8 mouse cellular contexts compared by ENCODE assay signal in the genomic region with DNA sequence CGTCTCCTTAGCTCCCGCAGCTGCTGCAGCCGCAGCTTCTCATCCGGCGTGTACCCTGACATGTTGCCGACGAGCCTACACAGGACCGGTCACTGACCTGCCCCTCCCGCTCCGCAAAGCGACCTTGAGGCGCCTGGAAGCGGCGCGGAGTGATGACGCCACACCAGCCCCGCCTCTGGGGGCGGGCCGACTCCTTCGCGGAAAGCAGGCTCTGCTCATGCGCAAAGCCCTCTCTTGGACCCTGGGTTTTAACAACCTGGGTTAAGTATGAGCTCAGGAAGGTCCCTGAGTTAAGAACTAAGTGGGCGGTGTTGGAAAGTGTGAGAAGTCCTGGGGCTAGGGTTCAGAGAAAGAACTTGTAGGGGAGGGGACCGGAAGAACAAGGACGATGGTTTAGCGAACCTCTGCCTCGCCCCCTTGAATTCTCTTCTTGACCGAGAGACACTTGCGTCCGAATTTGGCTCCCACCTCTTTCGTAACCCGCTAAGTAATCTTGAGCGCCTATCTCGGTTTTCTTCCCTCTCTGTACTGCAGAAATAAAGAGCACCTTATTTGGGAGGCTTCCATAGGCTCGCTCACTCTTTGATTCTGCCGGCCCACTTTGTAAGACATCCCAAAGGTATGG. TPM values are rescaled to one million over a fixed set of nuclear protein-coding genes. Genes with fewer than 3 reads are reported as not detected.
A peak's percentile ranks its signal among the peaks of the same experiment; 100 is the strongest.
DNase-seq lines count a peak whose midpoint lies in the region; ATAC-seq lines count a peak whose summit lies in the region.

A gene (minus strand): TSS at position 146 of the 625 bp plus-strand sequence.

- WGBS in hindbrain, embryonic 11.5 days, result under 1% methylated on average over 36 of the region's 36 CpGs

- peak; percentile 94 for DNase-seq in MN1 (ENCODE audit: low spot score)
- peak; percentile 94 for DNase-seq in cerebellum, adult 9-10 months
- DNase-seq in frontal cortex, adult 2 months (ENCODE audit: extremely low spot score in 1 of 2, low spot score in 1 of 2), result peak; percentile 79 to 94
- peak; percentile 99 for DNase-seq in hindbrain, embryonic 11.5 days (ENCODE audit: low spot score)
- DNase-seq in layer of hippocampus, postnatal 10 days (ENCODE audit: low spot score in 2 of 2), result peak; percentile 94 to 97
- DNase-seq in lung, postnatal 10 days, result peak; percentile 96
- peak; percentile 95 for DNase-seq in ovary, postnatal 36 days (ENCODE audit: low spot score)
- peak; percentile 93 for DNase-seq in thymus, postnatal 25 days

- H3K9me3 ChIP-seq in hindbrain, embryonic 11.5 days (ENCODE audit: control insufficient read depth, low read length), result no peaks in the 10 kb centered on the region

- H3K9ac ChIP-seq in hindbrain, embryonic 11.5 days (ENCODE audit: low read depth, low read length), result peak within 1 kb of the TSS; percentile 86

- no peaks in the 10 kb centered on the region for H3K27me3 ChIP-seq in hindbrain, embryonic 11.5 days (ENCODE audit: control insufficient read depth, insufficient read depth, low read length)

- no peak within 1 kb of the TSS for H3K27ac ChIP-seq in hindbrain, embryonic 11.5 days (ENCODE audit: low read depth, low read length)

- peaks cover 2% of the 10 kb centered on the region; the same call in 1 of the 2 replicates for H3K4me1 ChIP-seq in hindbrain, embryonic 11.5 days (replicated peaks; ENCODE audit: control insufficient read depth, insufficient read depth, low read length)

- H3K36me3 ChIP-seq in hindbrain, embryonic 11.5 days (ENCODE audit: control insufficient read depth, insufficient read depth, low read length), result no peaks in the 10 kb centered on the region

- peak; percentile 97 for ATAC-seq in hindbrain, embryonic 11.5 days (ENCODE audit: low FRiP score)

- H3K4me2 ChIP-seq in hindbrain, embryonic 11.5 days (replicated peaks; ENCODE audit: low read depth, low read length), result peak within 1 kb of the TSS; percentile 90

- H3K4me3 ChIP-seq in hindbrain, embryonic 11.5 days (ENCODE audit: low read depth, low read length), result peak within 1 kb of the TSS; percentile 96

RNA-seq across cellular contexts. Expression of the gene that starts here (rescaled TPM):
- 164 and 166 TPM in 2 replicates for polyA plus RNA-seq in frontal cortex, adult 2 months (2012; rRNA removed)
- 285 and 288 TPM in 2 replicates for polyA plus RNA-seq in hindbrain, embryonic 11.5 days (2014; fragmentation: Nextera tagmentation; extraction: Ambion mirVana)
- 100 to 1,000 TPM; 229 TPM for total RNA-seq in layer of hippocampus, postnatal 10 days (2021)
